Mouse (Mus musculus) embryonic stem cell, embryonic (primary cell): ENCODE measurements around the gene Hhat.

Experiments
- CTCF ChIA-PET, 4 experiments: fragments of 300-600 bp in 2 of 4; fragments of 350-600 bp in 2 of 4; sonication (Branson Sonifier 250); formaldehyde crosslinking; loops; one replicate each; lab custom pipeline; 2022; ENCODE audit warnings: inconsistent platforms in 2 of 4; lab: Charles Lee
- POLR2A ChIA-PET, 4 experiments: fragments of 300-600 bp in 2 of 4; fragments of 350-600 bp in 2 of 4; sonication (Branson Sonifier 250); formaldehyde crosslinking; loops; one replicate each; lab custom pipeline; 2022; ENCODE audit warnings: antibody characterized with exemption in 4 of 4, inconsistent platforms in 1 of 4; lab: Charles Lee

The Hhat gene

GRCm38 (mm10) chr1:192463732-192464131, 307.3 kb downstream of the Hhat start:
- CTCF ChIA-PET = no interaction called here
- POLR2A ChIA-PET = no interaction called here

DNA sequence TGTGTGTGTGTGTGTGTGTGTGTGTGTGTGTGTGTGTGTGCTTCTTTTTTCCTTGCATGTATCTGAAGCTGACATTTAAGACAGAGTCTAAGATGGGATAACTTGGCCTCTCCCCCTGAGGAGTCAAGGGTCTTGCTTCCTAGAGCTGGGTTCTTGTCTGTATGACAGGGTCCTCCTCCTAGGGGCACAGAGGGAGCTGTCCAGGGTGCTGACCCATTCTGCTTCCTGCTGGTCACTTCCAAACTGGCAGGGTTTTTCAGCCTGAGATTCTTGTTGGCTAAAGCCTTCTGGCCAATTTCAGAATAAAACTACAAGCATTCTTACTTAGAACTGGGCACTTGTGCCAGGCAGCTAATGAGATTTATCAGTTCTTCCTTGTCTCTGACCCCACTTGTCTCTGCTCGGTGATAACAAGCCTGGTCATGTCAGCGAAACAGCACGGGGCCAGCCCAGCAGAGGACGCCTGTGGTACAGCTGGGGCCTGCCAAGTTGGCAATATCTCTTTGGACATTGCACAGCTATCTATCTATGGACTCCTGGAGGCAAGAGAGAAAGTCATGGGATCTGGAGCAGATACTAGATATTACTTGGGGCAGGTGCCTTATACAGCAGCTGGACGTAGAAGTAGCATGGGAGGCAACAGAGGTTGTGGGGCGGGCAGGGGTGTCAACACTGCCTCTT, 313.4 kb downstream of the Hhat start:
- ChIA-PET POLR2A (interaction anchor here in 3 of 4 experiments (0.7 to 2.2 kb wide), 5 partner anchors 8 to 64 kb away, joined by 3 to 11 read pairs (median 3); no protein-coding TSS in a partner anchor), CTCF (interaction anchor here (0.6 to 2.1 kb wide), 4 partner anchors 14 to 333 kb away, joined by 3 to 11 read pairs (median 6); no protein-coding TSS in a partner anchor)

DNA sequence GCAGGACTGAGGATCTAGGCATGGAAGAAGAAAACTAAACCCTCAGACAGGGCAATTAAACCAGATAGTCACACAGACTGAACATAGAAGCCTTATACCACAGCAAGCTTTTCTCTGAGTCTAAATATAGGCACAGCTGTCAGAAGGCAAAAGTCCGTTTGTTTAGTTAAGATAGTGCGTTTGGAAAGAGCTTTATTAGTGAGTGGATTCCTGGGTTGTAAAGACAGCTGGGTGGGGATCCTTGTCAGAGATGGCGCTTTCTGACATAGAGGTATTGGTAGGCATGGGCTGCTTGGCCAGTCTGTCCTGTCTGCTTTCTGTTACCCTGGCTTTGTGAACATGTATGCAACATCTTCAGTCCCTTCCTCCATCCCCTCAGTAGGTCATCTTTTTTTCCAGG, 314.0 kb downstream of the Hhat start:
- CTCF ChIA-PET = interaction anchor here in 1 of 4 experiments (2.1 kb wide), 1 partner anchor 13 kb away, joined by 11 read pairs; no protein-coding TSS in a partner anchor
- POLR2A ChIA-PET = interaction anchor here in 2 of 4 experiments (1.5 to 2.2 kb wide), 2 partner anchors 13 to 65 kb away, joined by 3 to 11 read pairs; no protein-coding TSS in a partner anchor

GRCm38 (mm10) chr1:192454981-192455380, 316.0 kb downstream of the Hhat start:
- POLR2A ChIA-PET = interaction anchor here in 3 of 4 experiments (0.6 to 2.3 kb wide), 16 partner anchors 10 to 1057 kb away, joined by 3 to 13 read pairs (median 4); partner anchors contain the start of genes Dtl (in 1 of the 3) and Ints7 (in 1 of the 3)
- CTCF ChIA-PET = interaction anchor here in 3 of 4 experiments (0.6 to 2.5 kb wide), 3 partner anchors 11 to 23 kb away, joined by 3 to 12 read pairs (median 4); no protein-coding TSS in a partner anchor

DNA sequence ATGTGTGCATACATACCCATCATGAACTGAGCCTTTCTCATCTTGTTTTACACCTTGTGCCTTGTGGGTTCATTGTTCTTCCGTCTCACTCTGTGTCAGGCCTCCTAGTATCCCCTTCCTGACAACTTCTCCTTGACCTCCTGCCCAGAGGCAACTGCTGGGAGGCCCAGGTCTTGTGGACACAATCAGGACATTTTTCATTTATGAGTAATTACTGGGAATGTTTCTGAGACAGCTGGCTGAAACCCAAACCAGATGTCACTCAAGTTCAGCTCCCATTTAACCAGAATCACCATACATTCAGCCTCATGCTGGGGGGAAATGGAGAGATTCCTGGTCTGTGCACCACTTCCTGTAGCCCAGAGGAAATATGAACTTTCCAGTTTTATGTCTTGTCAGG, 316.5 kb downstream of the Hhat start:
- CTCF ChIA-PET = interaction anchor here in 3 of 4 experiments (0.6 to 2.5 kb wide), 3 partner anchors 10 to 23 kb away, joined by 3 to 12 read pairs (median 4); no protein-coding TSS in a partner anchor
- POLR2A ChIA-PET = interaction anchor here in 3 of 4 experiments (0.6 to 2.3 kb wide), 15 partner anchors 10 to 1057 kb away, joined by 3 to 13 read pairs (median 4); partner anchors contain the start of genes Dtl (in 1 of the 3) and Ints7 (in 1 of the 3)

DNA sequence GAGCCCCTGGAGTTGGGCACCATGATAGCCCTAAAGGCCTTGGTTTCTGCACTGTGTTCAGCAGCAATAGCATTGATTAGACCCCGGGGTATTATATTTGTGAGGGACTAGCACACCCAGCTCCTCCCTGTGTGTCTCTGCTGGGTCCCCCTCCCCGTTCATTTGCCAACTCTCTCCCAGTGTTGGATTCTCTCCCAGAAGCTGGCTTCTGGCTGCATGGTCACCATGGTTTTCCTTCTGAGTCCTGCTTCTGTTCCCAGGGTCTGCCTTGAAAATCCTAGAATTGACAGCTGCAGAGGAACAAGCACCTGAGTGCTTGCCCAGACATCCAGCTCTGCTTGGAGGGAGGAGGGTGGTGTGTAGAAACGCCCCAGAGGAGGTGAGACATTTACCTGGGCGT, 319.3 kb downstream of the Hhat start:
- ChIA-PET CTCF (no interaction called here), POLR2A (no interaction called here)

DNA sequence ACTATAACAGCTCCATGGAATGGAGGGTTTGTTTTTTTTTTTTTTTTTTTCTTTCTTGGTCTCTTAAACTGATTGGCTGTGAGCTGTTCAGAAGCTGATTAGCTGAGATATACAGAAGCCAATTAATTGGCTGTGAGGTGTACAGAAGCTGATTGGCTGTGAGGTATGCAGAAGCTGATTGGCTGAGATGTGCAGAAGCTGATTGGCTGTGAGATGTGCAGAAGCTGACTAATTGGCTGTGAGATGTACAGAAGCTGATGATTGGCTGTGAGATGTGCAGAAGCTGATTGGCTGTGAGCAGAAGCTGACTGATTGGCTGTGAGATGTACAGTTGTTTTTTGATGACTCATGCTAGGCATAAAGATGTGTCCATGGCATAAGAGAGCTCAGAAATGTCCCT, 320.6 kb downstream of the Hhat start:
- ChIA-PET CTCF (interaction anchor here in 3 of 4 experiments (0.6 to 1.1 kb wide), 6 partner anchors 9 to 932 kb away, joined by 3 to 4 read pairs (median 3); partner anchors contain the start of gene Kcnh1 (in 1 of the 3)), POLR2A (interaction anchor here in 3 of 4 experiments (0.6 to 1.9 kb wide), 12 partner anchors 8 to 1018 kb away, joined by 3 to 5 read pairs (median 3); no protein-coding TSS in a partner anchor)

- POLR2A ChIA-PET = interaction anchor here in 3 of 4 experiments (0.6 to 1.9 kb wide), 11 partner anchors 8 to 1017 kb away, joined by 3 to 4 read pairs (median 3); no protein-coding TSS in a partner anchor
These were observed 321.3 kb downstream of the Hhat start for GRCm38 (mm10) chr1:192449572-192450351.

DNA sequence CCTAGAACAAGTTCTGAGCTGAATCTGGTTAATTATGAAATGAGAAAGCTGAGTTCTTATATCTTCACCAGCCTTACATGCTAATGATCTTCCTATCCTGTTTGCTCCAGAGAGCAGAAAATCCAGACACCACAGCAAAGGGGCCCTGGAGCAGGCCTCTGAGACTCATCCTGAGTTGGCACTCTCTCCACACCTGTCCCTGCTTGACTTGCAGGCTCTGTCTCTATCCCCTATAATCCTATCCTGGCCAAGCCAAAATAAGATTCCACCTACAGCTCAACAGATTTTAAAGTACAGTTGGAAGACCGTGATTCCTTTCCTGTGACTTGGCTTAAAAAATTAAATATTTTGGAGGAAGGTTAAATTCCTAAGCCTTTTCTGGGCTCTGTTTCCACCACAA, 322.5 kb downstream of the Hhat start:
- CTCF ChIA-PET = interaction anchor here in 2 of 4 experiments (0.5 to 1.2 kb wide), 2 partner anchors 124 to 356 kb away, joined by 3 to 4 read pairs; partner anchors contain the start of gene Traf5 (in 1 of the 2)
- POLR2A ChIA-PET = interaction anchor here in 1 of 4 experiments (1.2 kb wide), 1 partner anchor 13 kb away, joined by 4 read pairs; no protein-coding TSS in a partner anchor

More at GRCm38 (mm10) chr1:192449572-192450351, 321.3 kb downstream of the Hhat start:
- CTCF ChIA-PET = interaction anchor here in 3 of 4 experiments (0.6 to 1.2 kb wide), 7 partner anchors 8 to 933 kb away, joined by 3 to 4 read pairs (median 3); partner anchors contain the start of gene Kcnh1 (in 1 of the 3)

DNA sequence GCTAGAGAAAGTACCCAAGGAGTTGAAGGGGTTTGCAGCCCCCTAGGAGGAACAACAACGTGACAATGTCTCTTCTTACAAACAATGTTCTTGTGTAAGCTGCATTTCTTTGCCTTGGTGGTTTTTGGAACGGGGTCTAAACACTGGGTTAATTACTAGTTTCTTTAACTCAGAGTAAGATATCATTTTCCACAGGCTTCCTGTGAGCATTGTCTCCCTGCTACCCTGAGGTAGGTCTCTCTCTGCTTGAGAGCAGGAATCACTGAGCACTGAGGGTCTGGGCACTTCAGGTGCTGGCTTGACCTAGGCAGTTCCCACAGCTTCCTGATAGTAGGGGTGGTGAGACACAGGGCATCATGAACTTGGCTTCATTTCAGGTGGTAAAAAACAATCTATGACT, 323.4 kb downstream of the Hhat start:
- CTCF ChIA-PET = no interaction called here
- POLR2A ChIA-PET = interaction anchor here in 1 of 4 experiments (1.2 kb wide), 1 partner anchor 14 kb away, joined by 4 read pairs; no protein-coding TSS in a partner anchor
